Comparison of ENCODE assay signal across 8 mouse cellular contexts in the genomic region with DNA sequence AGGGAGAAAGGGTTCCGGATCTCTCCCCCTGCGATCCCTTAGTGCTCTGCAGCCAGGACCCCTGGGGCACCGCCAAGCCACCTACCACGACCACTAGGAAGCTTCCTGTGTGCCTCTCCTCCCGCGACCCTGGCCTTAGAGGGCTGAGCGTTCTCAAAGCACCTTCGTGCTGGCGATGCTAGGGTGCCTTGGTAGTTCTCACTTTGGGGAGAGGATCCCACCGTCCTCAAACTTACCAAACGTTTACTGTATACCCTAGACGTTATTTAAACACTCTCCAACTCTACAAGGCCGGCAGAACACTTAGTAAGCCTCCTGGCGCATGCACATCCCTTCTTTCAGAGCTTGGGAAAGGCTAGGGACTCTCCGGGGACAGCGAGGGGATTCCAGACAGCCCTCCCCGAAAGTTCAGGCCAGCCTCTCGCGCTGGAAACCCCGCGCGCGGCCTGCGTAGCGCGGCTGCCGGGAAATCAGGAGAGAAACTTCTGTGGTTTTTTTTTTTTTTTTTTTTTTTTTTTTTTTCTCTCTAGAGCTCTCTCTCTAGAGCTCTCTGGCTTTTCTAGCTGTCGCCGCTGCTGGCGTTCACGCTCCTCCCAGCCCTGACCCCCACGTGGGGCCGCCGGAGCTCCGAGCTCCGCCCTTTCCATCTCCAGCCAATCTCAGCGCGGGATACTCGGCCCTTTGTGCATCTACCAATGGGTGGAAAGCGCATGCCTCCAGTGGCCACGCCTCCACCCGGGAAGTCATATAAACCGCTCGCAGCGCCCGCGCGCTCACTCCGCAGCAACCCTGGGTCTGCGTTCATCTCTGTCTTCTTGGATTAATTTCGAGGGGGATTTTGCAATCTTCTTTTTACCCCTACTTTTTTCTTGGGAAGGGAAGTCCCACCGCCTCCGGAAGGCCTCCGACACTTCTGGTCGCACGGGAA. TPM values are rescaled to one million over a fixed set of nuclear protein-coding genes. Genes with fewer than 3 reads are reported as not detected.
DNase-seq lines count a peak whose midpoint lies in the region; ATAC-seq and TF ChIP-seq lines count a peak whose summit lies in the region.

A gene (plus strand): TSS at position 775 of the 928 bp plus-strand sequence.

- peak within 1 kb of the TSS; percentile 65 for H3K9ac ChIP-seq in intestine, embryonic 14.5 days (ENCODE audit: low read length)

- whole genome bisulfite sequencing in intestine, embryonic 14.5 days: under 1% methylated on average over 56 of the region's 56 CpGs

- ATAC-seq in intestine, embryonic 14.5 days (replicated peaks; ENCODE audit: low FRiP score, low TSS enrichment, low read depth): peak; percentile 87

- H3K36me3 ChIP-seq in intestine, embryonic 14.5 days (ENCODE audit: control insufficient read depth, insufficient read depth, low read length): no peaks in the 10 kb centered on the region

- TF ChIP-seq POLR2A in cortical plate, adult 2 months (IDR thresholded peaks at IDR 0.05; ENCODE audit: extremely low read depth, insufficient read depth, low read length): peak; percentile 100

- peaks cover 39% of the 10 kb centered on the region for H3K27me3 ChIP-seq in intestine, embryonic 14.5 days (replicated peaks; ENCODE audit: control insufficient read depth, insufficient read depth, low read length)

- H3K4me2 ChIP-seq in intestine, embryonic 14.5 days (ENCODE audit: low read length): peak within 1 kb of the TSS; percentile 79

- peaks cover 4% of the 10 kb centered on the region; the same call in 1 of the 2 replicates for H3K4me1 ChIP-seq in cortical plate, adult 2 months (ENCODE audit: control insufficient read depth, insufficient read depth, low read length)
- H3K4me1 ChIP-seq in intestine, embryonic 14.5 days (replicated peaks; ENCODE audit: control insufficient read depth, insufficient read depth, low read length): peaks cover 42% of the 10 kb centered on the region

- H3K27ac ChIP-seq in cortical plate, adult 2 months (ENCODE audit: insufficient read depth, low read length): peak within 1 kb of the TSS; percentile 92
- H3K27ac ChIP-seq in intestine, embryonic 14.5 days (ENCODE audit: low read depth): peak within 1 kb of the TSS; percentile 89

- DNase-seq in adipocyte (ENCODE audit: low spot score): peak; percentile 98
- DNase-seq in gastrocnemius, postnatal 25 days: peak; percentile 99
- DNase-seq in intestine, embryonic 14.5 days (ENCODE audit: low spot score): peak; percentile 99
- peak; percentile 99 for DNase-seq in left cerebral cortex, postnatal 14 days (ENCODE audit: low spot score in 2 of 2)
- DNase-seq in mesoderm, embryonic 11.5 days (ENCODE audit: low read depth, low spot score): peak; percentile 99
- DNase-seq in right cerebral cortex, postnatal 36 days (ENCODE audit: low spot score in 2 of 2): peak; percentile 98 to 99
- DNase-seq in yolk sac, embryonic 10.5 days (ENCODE audit: low spot score): peak; percentile 98

- TF ChIP-seq CTCF in cortical plate, adult 2 months (IDR thresholded peaks at IDR 0.05; ENCODE audit: extremely low read depth, insufficient read depth, low read length): no peak

- intact Hi-C loops in left cerebral cortex, postnatal 14 days (cut with DNase I): loop anchor here (2.0 kb wide), 1 partner anchor 65 kb away; no protein-coding TSS in a partner anchor

- H3K9me3 ChIP-seq in intestine, embryonic 14.5 days (ENCODE audit: control insufficient read depth, low read length): no peaks in the 10 kb centered on the region

- peak within 1 kb of the TSS; percentile 98 for H3K4me3 ChIP-seq in cortical plate, adult 2 months (ENCODE audit: insufficient read depth, low read length)
- peak within 1 kb of the TSS; percentile 64 for H3K4me3 ChIP-seq in intestine, embryonic 14.5 days (ENCODE audit: low read depth, low read length)

RNA-seq across cellular contexts. Expression of the gene that starts here (rescaled TPM):
- polyA plus RNA-seq in cortical plate, adult 2 months (2012; rRNA removed): 23.9 and 25.6 TPM in 2 replicates
- 10 to 100 TPM; 12.7 to 30.0 TPM for total RNA-seq in gastrocnemius, postnatal 25 days (2021)
- 18.2 and 21.2 TPM in 2 replicates for polyA plus RNA-seq in intestine, embryonic 14.5 days (2014; fragmentation: Nextera tagmentation; extraction: Ambion mirVana)
- 10 to 100 TPM; 11.9 to 12.5 TPM for total RNA-seq in left cerebral cortex, postnatal 14 days (2021)

Comparison
In these comparisons a context has a peak if more than half of its experiments do, and no peak if none do; other contexts are left out.
1. Peak in every context shown above with its lines: DNase-seq, ATAC-seq, H3K4me3 ChIP-seq and H3K27ac ChIP-seq.